Mouse (Mus musculus): ENCODE data around the gene Gnaq. TPM values are rescaled to one million over a fixed set of nuclear protein-coding genes. Genes with fewer than 3 reads are reported as not detected.

Gene Gnaq
- polyA plus RNA-seq, 1 experiment from 2014 or later, result 18.4 TPM

GRCm38 (mm10) chr19:16339954-16340586 lies 207.4 kb downstream of the Gnaq start:
- no peak overlapping the region for H3K9ac ChIP-seq (ENCODE audit: low read length)
- H3K27ac ChIP-seq (ENCODE audit: low read depth), result no peak overlapping the region
- DNase-seq (ENCODE audit: low spot score) (no peak), ATAC-seq (replicated peaks; ENCODE audit: low FRiP score, low TSS enrichment, low read depth) (no peak)
- 76% methylated on average over 4 of the region's 4 CpGs for WGBS
- H3K36me3 ChIP-seq (ENCODE audit: control insufficient read depth, insufficient read depth, low read length), result peaks cover 22% of the 10 kb centered on the region
- no peaks in the 10 kb centered on the region for H3K27me3 ChIP-seq (replicated peaks; ENCODE audit: control insufficient read depth, insufficient read depth, low read length)
- H3K4me2 ChIP-seq (ENCODE audit: low read length), result no peak overlapping the region
- H3K4me1 ChIP-seq (replicated peaks; ENCODE audit: control insufficient read depth, insufficient read depth, low read length), result peaks cover 24% of the 10 kb centered on the region
- no peaks in the 10 kb centered on the region for H3K9me3 ChIP-seq (ENCODE audit: control insufficient read depth, low read length)
- H3K4me3 ChIP-seq (ENCODE audit: low read depth, low read length), result no peak overlapping the region

- Histone ChIP-seq H3K9me3 (ENCODE audit: control insufficient read depth, low read length) (no peaks in the 10 kb centered on the region), H3K27me3 (replicated peaks; ENCODE audit: control insufficient read depth, insufficient read depth, low read length) (no peaks in the 10 kb centered on the region), H3K4me1 (replicated peaks; ENCODE audit: control insufficient read depth, insufficient read depth, low read length) (peaks cover 17% of the 10 kb centered on the region), H3K4me3 (ENCODE audit: low read depth, low read length) (no peak overlapping the region), H3K4me2 (ENCODE audit: low read length) (no peak overlapping the region), H3K9ac (ENCODE audit: low read length) (no peak overlapping the region), H3K27ac (ENCODE audit: low read depth) (no peak overlapping the region), H3K36me3 (ENCODE audit: control insufficient read depth, insufficient read depth, low read length) (0 out of 2 replicates have a peak, but pooled peaks cover 7% of the 10 kb centered on the region)
- 55% methylated on average over 2 of the region's 2 CpGs for WGBS
- ATAC-seq (replicated peaks; ENCODE audit: low FRiP score, low TSS enrichment, low read depth) (no peak), DNase-seq (ENCODE audit: low spot score) (no peak)
These were observed 210.1 kb downstream of the Gnaq start for GRCm38 (mm10) chr19:16342702-16343101.

- Histone ChIP-seq H3K9me3 (ENCODE audit: control insufficient read depth, low read length) (no peaks in the 10 kb centered on the region), H3K4me1 (replicated peaks; ENCODE audit: control insufficient read depth, insufficient read depth, low read length) (no peaks in the 10 kb centered on the region), H3K4me3 (ENCODE audit: low read depth, low read length) (no peak overlapping the region), H3K27me3 (replicated peaks; ENCODE audit: control insufficient read depth, insufficient read depth, low read length) (no peaks in the 10 kb centered on the region), H3K4me2 (ENCODE audit: low read length) (no peak overlapping the region), H3K9ac (ENCODE audit: low read length) (no peak overlapping the region), H3K27ac (ENCODE audit: low read depth) (no peak overlapping the region), H3K36me3 (ENCODE audit: control insufficient read depth, insufficient read depth, low read length) (peaks cover 7% of the 10 kb centered on the region; the same call in 1 of the 2 replicates)
- DNase-seq (ENCODE audit: low spot score) (no peak), ATAC-seq (replicated peaks; ENCODE audit: low FRiP score, low TSS enrichment, low read depth) (no peak)
- WGBS, result 94% methylated on average over 2 of the region's 2 CpGs
These were observed 212.9 kb downstream of the Gnaq start for GRCm38 (mm10) chr19:16345516-16345915.

DNA sequence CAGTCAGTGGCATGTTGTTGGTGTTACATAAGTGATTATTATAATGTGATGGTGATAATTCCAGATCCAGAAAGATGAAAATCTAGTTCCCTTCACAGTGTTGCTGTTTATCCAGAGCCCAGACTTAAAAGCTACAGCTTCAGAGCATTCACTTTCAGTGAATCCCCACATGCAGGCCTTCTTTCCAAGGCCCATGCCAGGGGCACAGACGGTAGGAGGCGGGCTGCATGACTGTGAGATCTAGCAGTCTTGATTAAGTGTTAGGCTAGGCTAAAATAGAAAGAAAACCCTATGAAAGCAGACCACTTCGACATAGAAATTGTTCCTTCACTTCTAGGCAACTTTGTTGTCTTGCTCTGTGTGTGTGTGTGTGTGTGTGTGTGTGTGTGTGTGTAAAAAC lies 214.4 kb downstream of the Gnaq start:
- no peak overlapping the region for H3K27ac ChIP-seq (ENCODE audit: low read depth)
- DNase-seq (ENCODE audit: low spot score) (no peak), ATAC-seq (replicated peaks; ENCODE audit: low FRiP score, low TSS enrichment, low read depth) (no peak)
- no peak overlapping the region for H3K4me3 ChIP-seq (ENCODE audit: low read depth, low read length)
- WGBS, result 86% methylated on average over 3 of the region's 3 CpGs
- peaks cover 7% of the 10 kb centered on the region; the same call in 1 of the 2 replicates for H3K36me3 ChIP-seq (ENCODE audit: control insufficient read depth, insufficient read depth, low read length)
- H3K9ac ChIP-seq (ENCODE audit: low read length), result no peak overlapping the region
- H3K9me3 ChIP-seq (ENCODE audit: control insufficient read depth, low read length), result no peaks in the 10 kb centered on the region
- no peak overlapping the region for H3K4me2 ChIP-seq (ENCODE audit: low read length)
- no peaks in the 10 kb centered on the region for H3K27me3 ChIP-seq (replicated peaks; ENCODE audit: control insufficient read depth, insufficient read depth, low read length)
- H3K4me1 ChIP-seq (replicated peaks; ENCODE audit: control insufficient read depth, insufficient read depth, low read length), result no peaks in the 10 kb centered on the region

- DNase-seq (ENCODE audit: low spot score) (no peak), ATAC-seq (replicated peaks; ENCODE audit: low FRiP score, low TSS enrichment, low read depth) (no peak)
- H3K4me1 ChIP-seq (replicated peaks; ENCODE audit: control insufficient read depth, insufficient read depth, low read length), result no peaks in the 10 kb centered on the region
- H3K4me2 ChIP-seq (ENCODE audit: low read length), result no peak overlapping the region
- H3K27ac ChIP-seq (ENCODE audit: low read depth), result no peak overlapping the region
- no peaks in the 10 kb centered on the region for H3K27me3 ChIP-seq (replicated peaks; ENCODE audit: control insufficient read depth, insufficient read depth, low read length)
- no peak overlapping the region for H3K4me3 ChIP-seq (ENCODE audit: low read depth, low read length)
- H3K9ac ChIP-seq (ENCODE audit: low read length), result no peak overlapping the region
- H3K9me3 ChIP-seq (ENCODE audit: control insufficient read depth, low read length), result no peaks in the 10 kb centered on the region
- no peaks in the 10 kb centered on the region for H3K36me3 ChIP-seq (ENCODE audit: control insufficient read depth, insufficient read depth, low read length)
These were observed 221.1 kb downstream of the Gnaq start for GRCm38 (mm10) chr19:16353701-16354136.

- DNase-seq (ENCODE audit: low spot score), result no peak
- Histone ChIP-seq H3K27me3 (replicated peaks; ENCODE audit: control insufficient read depth, insufficient read depth, low read length) (no peaks in the 10 kb centered on the region), H3K4me1 (replicated peaks; ENCODE audit: control insufficient read depth, insufficient read depth, low read length) (no peaks in the 10 kb centered on the region), H3K27ac (ENCODE audit: low read depth) (no peak overlapping the region), H3K36me3 (ENCODE audit: control insufficient read depth, insufficient read depth, low read length) (peaks cover 6% of the 10 kb centered on the region; the same call in 1 of the 2 replicates), H3K9ac (ENCODE audit: low read length) (no peak overlapping the region), H3K9me3 (ENCODE audit: control insufficient read depth, low read length) (peaks cover 4% of the 10 kb centered on the region; the same call in 1 of the 2 replicates), H3K4me3 (ENCODE audit: low read depth, low read length) (no peak overlapping the region), H3K4me2 (ENCODE audit: low read length) (no peak overlapping the region)
- 71% methylated on average over 3 of the region's 3 CpGs for WGBS
- ATAC-seq (replicated peaks; ENCODE audit: low FRiP score, low TSS enrichment, low read depth), result no peak
These were observed 225.5 kb downstream of the Gnaq start for GRCm38 (mm10) chr19:16358148-16358547.

DNA sequence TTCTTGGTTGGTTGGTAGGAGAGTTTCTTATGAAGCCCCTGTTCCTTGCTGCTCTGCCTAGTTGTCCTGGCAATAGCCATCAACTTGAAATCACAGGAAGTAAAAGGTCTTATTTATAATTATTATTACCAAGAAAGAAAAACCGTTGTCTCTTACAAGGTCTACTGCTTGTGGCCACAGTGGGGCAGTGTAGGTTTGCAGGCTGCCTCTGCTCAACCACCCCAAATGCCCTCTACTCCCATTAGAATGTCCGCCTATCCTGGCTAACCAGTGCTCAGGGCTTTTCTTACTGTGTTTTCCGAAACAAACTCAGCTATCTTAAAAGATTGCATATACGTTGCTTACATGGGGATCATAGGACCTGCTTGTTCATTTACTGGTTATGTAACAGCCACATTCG lies 226.3 kb downstream of the Gnaq start:
- H3K4me2 ChIP-seq (ENCODE audit: low read length), result no peak overlapping the region
- DNase-seq (ENCODE audit: low spot score) (no peak), ATAC-seq (replicated peaks; ENCODE audit: low FRiP score, low TSS enrichment, low read depth) (no peak)
- H3K27me3 ChIP-seq (replicated peaks; ENCODE audit: control insufficient read depth, insufficient read depth, low read length), result no peaks in the 10 kb centered on the region
- H3K9me3 ChIP-seq (ENCODE audit: control insufficient read depth, low read length), result peaks cover 4% of the 10 kb centered on the region; the same call in 1 of the 2 replicates
- H3K4me1 ChIP-seq (replicated peaks; ENCODE audit: control insufficient read depth, insufficient read depth, low read length), result no peaks in the 10 kb centered on the region
- H3K36me3 ChIP-seq (ENCODE audit: control insufficient read depth, insufficient read depth, low read length), result peaks cover 6% of the 10 kb centered on the region; the same call in 1 of the 2 replicates
- no peak overlapping the region for H3K4me3 ChIP-seq (ENCODE audit: low read depth, low read length)
- 56% methylated on average over 5 of the region's 5 CpGs for WGBS
- no peak overlapping the region for H3K27ac ChIP-seq (ENCODE audit: low read depth)
- no peak overlapping the region for H3K9ac ChIP-seq (ENCODE audit: low read length)

GRCm38 (mm10) chr19:16366465-16367063 lies 233.9 kb downstream of the Gnaq start:
- no peak overlapping the region for H3K4me2 ChIP-seq (ENCODE audit: low read length)
- H3K9me3 ChIP-seq (ENCODE audit: control insufficient read depth, low read length), result peaks cover 4% of the 10 kb centered on the region; the same call in 1 of the 2 replicates
- no peaks in the 10 kb centered on the region for H3K27me3 ChIP-seq (replicated peaks; ENCODE audit: control insufficient read depth, insufficient read depth, low read length)
- no peak overlapping the region for H3K27ac ChIP-seq (ENCODE audit: low read depth)
- ATAC-seq (replicated peaks; ENCODE audit: low FRiP score, low TSS enrichment, low read depth), result no peak
- 56% methylated on average over 7 of the region's 7 CpGs for WGBS
- peaks cover 5% of the 10 kb centered on the region; the same call in 1 of the 2 replicates for H3K36me3 ChIP-seq (ENCODE audit: control insufficient read depth, insufficient read depth, low read length)
- H3K4me1 ChIP-seq (replicated peaks; ENCODE audit: control insufficient read depth, insufficient read depth, low read length), result peaks cover 15% of the 10 kb centered on the region; the same call in 1 of the 2 replicates
- no peak overlapping the region for H3K9ac ChIP-seq (ENCODE audit: low read length)
- H3K4me3 ChIP-seq (ENCODE audit: low read depth, low read length), result no peak overlapping the region
- no peak for DNase-seq (ENCODE audit: low spot score)

DNA sequence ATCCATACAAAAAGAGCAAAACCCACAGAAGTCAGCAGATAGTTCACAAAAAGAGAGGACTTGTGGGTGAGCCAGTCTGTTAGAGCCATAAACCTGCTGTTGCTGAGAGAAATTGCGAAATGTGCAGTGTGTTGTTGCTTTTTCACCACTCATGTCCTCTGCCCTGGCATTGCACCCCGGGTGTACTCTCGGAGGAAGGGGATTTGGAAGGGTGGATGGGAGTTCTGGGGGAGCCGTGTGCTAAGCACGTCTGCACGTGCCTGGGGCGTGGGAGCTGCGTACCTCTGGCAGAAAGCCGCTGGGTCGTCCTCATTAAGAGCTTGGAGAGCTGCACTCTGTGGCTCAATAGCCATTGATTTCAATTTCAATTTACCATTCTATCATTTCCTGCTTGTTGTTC lies 234.6 kb downstream of the Gnaq start:
- H3K4me2 ChIP-seq (ENCODE audit: low read length), result no peak overlapping the region
- H3K36me3 ChIP-seq (ENCODE audit: control insufficient read depth, insufficient read depth, low read length), result no peaks in the 10 kb centered on the region
- no peak overlapping the region for H3K9ac ChIP-seq (ENCODE audit: low read length)
- H3K27ac ChIP-seq (ENCODE audit: low read depth), result no peak overlapping the region
- H3K4me1 ChIP-seq (replicated peaks; ENCODE audit: control insufficient read depth, insufficient read depth, low read length), result peaks cover 16% of the 10 kb centered on the region; the same call in 1 of the 2 replicates
- H3K9me3 ChIP-seq (ENCODE audit: control insufficient read depth, low read length), result no peaks in the 10 kb centered on the region
- no peak overlapping the region for H3K4me3 ChIP-seq (ENCODE audit: low read depth, low read length)
- WGBS, result 78% methylated on average over 10 of the region's 10 CpGs
- DNase-seq (ENCODE audit: low spot score) (no peak), ATAC-seq (replicated peaks; ENCODE audit: low FRiP score, low TSS enrichment, low read depth) (no peak)
- H3K27me3 ChIP-seq (replicated peaks; ENCODE audit: control insufficient read depth, insufficient read depth, low read length), result no peaks in the 10 kb centered on the region

Data from intestine, embryonic 14.5 days (tissue).